Mouse (Mus musculus) gonadal fat pad, adult 2 months (tissue): ENCODE measurements around the gene Fam161a. TPM values are rescaled to one million over a fixed set of nuclear protein-coding genes. Genes with fewer than 3 reads are reported as not detected.

Source experiments
- DNase-seq: peaks from one replicate; pipeline ENCODE4 v3.0.0-alpha.2; 2012; ENCODE audit warnings: low read depth
- polyA plus RNA-seq: library from polyadenylated mRNA; depleted of rRNA; stranded (reverse); fragments of >200 nt; gene quantifications from 2 replicates; pipeline ENCODE4 v1.2.3, GENCODE M21; 2012; rRNA removed

The Fam161a gene
- polyA plus RNA-seq: 2.5 and 2.8 TPM in 2 replicates

GRCm38 (mm10) chr11:23007481-23008180, at the start of gene Fam161a:
TSS of gene Fam161a (plus strand) at chr11:23007531.
- DNase-seq: no peak

DNA sequence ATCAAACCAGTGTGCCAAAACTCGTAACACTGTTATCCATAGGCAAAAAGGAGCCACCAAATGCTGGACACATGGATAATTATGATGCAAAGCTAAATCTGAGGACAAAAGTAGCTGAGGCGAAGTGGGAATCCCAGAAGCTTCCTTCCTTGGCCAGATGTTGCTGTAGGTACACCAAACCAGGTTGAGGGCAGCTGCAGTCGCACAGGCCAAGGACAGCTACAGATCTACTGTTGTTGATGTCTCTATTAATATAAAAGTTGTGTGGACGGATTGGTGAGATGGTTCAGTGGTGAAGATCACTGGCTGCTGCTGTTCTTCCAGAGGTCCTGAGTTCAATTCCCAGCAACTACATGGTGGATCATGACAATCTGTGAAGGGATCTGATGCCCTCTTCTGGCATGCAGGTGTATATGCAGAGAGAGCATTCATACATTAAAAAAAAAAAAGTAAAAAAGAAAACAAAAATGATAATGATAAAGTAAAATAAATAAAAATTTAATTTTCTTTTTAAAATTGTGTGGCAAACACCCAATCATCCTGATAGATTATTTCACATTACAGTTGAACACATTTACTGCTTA, 49.4 kb upstream of the Fam161a start:
- no peak for DNase-seq

DNA sequence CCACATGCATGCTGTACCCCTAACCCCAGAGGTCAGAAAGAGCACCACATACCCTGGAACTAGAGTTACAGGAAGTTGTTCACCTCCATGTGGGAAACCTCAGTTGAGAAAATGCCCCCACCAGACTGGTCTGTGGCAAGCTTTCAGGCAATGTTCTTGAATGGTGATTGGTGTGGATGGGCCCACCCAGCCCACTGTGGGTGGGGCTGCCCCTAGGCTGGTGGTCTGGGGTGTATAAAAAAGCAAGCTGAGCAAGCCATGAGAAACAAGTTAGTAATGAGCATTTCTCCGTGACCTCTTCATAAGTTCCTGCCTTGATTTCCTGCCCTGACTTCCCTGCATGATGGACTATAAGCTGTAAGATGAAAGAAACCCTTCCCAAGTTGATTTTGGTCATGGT, 45.2 kb upstream of the Fam161a start:
- no peak for DNase-seq

- DNase-seq: no peak
Measured at GRCm38 (mm10) chr11:22964401-22964800, 42.9 kb upstream of the Fam161a start.

DNA sequence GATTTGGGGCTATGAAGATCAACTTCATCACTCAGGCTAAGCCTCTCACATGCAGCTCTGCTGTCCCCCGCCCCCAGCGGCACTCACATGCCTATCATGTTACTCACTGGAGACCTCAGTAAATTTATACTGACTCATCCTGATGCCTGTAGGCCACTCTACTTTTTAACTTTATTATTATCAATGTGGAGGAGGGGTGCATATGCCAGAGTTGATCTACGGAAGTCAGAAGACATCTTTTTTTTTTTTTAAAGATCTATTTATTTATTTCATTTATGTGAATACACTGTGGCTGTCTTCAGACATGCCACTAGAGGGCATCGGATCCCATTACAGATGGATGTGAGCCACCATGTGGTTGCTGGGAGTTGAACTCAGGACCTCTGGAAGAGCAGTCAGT, 41.8 kb upstream of the Fam161a start:
- DNase-seq: no peak

DNA sequence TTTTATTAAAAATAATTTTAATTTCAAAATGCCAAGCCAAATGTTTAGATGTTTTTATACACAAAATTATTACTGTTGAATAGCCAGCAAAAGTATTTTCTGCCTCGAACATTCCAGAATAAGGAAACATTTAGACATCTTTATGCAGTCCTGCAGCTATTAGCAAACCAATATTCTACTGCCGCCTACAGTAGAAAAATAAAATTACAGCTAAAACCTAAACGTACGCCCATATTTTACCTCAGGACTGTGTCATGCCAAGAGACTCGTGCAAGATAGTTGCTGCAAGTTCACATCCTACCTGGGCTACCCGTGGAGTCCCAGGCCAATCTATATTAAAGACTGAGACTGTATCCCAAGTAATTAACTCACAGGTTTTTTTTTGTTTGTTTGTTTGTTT, 37.8 kb upstream of the Fam161a start:
- DNase-seq: no peak

DNA sequence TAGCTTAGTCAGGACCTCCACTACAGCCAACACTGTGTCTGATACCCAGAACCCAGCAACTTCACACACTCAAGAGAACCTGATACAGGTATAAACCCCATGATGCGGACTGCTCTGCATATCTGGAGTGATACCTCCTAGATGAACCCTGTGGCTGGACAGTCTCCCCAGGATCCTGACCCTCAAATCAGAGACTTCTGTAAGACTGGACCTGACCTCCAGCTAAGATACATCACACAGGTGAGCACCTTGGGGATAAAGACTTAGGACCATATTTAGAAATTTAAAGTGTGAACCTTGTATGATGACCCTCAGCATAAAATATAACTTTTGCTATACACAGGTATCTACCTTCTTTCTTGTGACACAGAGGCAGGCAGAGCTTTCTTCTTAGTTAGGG, 36.8 kb upstream of the Fam161a start:
- no peak for DNase-seq

DNA sequence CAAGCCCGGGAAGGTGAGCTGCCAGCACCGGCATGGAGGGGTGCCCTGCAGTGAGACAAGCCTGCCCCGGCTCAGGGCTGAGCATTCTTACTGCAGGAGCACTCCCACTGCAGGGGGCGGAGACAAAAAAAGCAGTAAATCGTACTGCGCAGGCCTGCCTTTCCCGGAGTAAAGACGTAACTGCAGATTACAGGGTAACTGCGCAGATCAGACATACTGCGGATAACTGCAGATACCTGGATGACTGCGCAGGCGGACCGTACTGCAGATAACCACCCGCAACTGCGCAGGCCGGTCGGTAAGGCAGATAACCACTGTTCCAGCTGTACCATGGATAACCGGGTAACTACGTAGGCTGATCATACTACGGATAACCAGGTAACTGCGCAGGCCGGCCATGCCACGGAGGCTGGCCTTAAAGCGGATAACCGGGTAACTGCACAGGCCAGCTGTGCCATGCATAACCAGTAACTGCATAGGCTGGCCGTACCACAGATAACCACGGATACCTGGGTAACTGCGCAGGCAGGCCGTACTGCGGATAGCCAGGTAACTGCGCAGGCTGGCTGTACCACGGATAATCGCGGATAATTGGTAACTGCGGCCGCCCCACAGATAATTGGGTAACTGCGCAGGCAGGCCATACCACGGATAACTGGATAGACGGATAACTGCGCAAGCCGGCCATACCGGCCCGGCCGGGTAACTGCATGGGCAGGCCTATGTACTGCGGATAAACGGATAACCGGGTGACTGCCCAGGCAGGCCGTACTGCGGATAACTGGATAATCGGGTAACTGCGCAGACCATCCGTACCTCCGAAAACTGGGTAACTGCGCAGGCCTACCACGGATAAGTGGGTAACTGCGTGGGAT, 35.3 kb upstream of the Fam161a start, which contains the start of gene Zrsr1:
Gene Zrsr1 (plus strand): TSS at position 171 of the 875 bp plus-strand sequence.
- DNase-seq: no peak

- no peak for DNase-seq
Measured at GRCm38 (mm10) chr11:22972746-22973526, 34.4 kb upstream of the Fam161a start.

GRCm38 (mm10) chr11:22973599-22973998, 33.7 kb upstream of the Fam161a start:
- no peak for DNase-seq

DNA sequence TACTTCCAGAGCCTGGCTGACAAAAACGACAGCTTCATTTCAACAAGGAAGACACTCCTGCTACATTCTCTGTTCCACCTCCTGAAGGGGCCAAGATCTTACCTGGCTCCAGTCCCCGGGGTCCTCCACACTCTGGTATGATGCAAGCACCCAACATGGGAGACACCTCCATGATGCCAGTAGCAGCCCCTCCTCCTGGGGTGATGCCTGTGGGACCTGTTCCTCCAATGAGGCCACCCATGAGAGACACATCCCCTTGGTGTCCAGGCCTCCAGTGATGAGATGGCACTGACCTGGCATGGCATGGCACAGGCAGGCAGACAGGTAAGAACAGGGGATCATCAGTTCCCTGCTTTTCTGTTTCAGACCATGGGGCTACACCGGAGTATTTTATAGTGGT, 29.1 kb upstream of the Fam161a start:
- no peak for DNase-seq

GRCm38 (mm10) chr11:22978711-22979110, 28.6 kb upstream of the Fam161a start:
- DNase-seq: no peak

DNA sequence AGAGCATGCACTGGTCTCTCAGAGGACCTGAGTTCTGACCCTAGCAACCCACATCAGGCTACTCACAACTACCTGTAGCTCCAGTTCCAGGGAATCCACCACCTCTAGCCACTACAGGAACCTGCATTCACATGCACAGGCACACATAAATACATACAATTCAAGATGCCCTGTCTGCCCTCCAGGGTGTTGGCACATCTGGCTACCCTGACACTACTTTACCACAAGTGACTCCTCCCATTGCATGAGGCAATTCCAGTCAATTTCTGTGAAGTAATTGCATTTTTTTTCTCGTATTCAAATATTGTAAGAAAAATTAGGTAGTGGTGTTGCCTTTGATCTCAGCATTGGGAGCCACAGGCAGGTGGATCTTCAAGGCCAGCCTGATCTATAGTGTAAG, 28.1 kb upstream of the Fam161a start:
- no peak for DNase-seq

GRCm38 (mm10) chr11:22981041-22981440, 26.3 kb upstream of the Fam161a start:
- DNase-seq: no peak

DNA sequence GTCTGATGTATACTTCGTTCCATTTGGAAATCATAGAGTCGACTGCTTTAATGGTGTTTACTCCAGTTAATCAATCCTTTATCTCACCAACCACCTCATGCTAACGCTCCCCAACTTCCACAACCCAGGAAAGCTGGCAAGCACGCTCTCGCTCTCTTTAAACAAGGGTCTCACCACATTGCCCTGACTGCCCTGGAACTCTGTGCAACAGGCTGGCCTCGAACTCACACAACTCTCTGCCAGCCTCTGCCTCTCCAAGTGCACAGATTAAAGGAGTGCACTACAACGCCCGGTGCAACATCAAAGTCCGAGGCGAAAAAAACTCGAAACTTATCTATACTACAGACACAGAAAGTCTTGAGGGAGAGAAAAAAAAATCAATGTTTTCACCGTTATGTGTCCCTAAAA, 25.8 kb upstream of the Fam161a start:
- DNase-seq: no peak

- no peak for DNase-seq
Measured at GRCm38 (mm10) chr11:22981984-22982757, 25.2 kb upstream of the Fam161a start, which contains the start of the genes Gm28048 and Commd1. TSS of gene Gm28048 (minus strand) at chr11:22982090. TSS of gene Commd1 (minus strand) at chr11:22982382.

DNA sequence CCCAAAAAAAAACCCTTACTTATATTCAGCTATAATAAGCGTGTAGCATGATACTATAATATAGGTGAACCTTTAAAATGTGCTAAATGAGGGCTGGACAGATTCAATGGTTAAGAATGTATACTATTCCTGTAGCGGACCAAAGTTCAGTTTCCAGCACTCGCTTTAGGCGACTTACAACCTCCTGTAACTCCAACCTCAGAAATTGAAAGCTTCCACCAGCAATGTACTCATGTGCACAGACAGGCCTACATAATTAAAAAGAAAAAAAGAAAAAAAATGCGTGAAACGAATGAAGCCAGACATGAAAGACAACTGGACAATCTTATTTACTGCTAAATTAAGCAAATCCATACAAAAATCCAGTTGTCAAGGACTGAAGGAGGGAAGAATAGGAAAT, 24.5 kb upstream of the Fam161a start:
- DNase-seq: no peak

GRCm38 (mm10) chr11:22985510-22985909, 21.8 kb upstream of the Fam161a start:
- DNase-seq: no peak

DNA sequence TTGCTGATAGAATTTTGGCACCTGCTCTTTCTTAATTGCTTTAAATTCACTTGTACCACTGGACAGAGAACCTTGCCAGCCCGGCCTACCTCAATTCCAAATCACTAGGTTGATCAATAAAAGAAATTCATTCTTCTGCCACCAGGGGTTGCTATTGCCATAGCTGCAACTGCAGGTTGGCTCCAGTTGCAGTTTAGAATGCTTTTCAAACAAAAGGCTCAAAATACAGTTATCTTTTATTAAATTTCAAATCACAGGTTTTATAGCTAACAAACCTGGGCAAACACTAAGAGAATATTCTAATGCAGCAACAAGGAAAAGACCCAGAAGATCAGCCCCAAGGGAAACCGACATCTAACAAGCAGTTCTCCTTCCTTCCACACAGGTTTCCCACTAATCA, 20.0 kb upstream of the Fam161a start:
- DNase-seq: no peak

- DNase-seq: no peak
Measured at GRCm38 (mm10) chr11:22989786-22990185, 17.5 kb upstream of the Fam161a start.
